Mouse (Mus musculus) lung, embryonic 15.5 days (tissue): ENCODE data around the gene P2ry4. TPM values are rescaled to one million over a fixed set of nuclear protein-coding genes. Genes with fewer than 3 reads are reported as not detected.

Experiments used
- ATAC-seq: fragments of 200-750 bp; cut with Nextera tagmentation; 2 replicates; pipeline ENCODE4 v1.8.0; 2017; ENCODE audit warnings: moderate number of reproducible peaks, borderline replicate concordance; ENCODE audit not compliant: low FRiP score, low TSS enrichment; ENCODE audit errors: extremely low read depth
- H3K27ac ChIP-seq: fragments of 300-500 bp; sonication (generic); 2 replicates; pipeline ENCODE4 v1.5.1; 2015; ENCODE audit warnings: moderate library complexity, mild to moderate bottlenecking, inconsistent platforms
- H3K27me3 ChIP-seq: fragments of 300-500 bp; sonication (generic); 2 replicates; pipeline ENCODE4 v1.6.1; 2015; ENCODE audit warnings: inconsistent platforms
- H3K36me3 ChIP-seq: fragments of 300-500 bp; sonication (generic); 2 replicates; pipeline ENCODE4 v1.6.1; 2015; ENCODE audit warnings: inconsistent platforms
- H3K4me1 ChIP-seq: fragments of 300-500 bp; sonication (generic); 2 replicates; pipeline ENCODE4 v1.6.1; 2015; ENCODE audit warnings: inconsistent platforms
- H3K4me2 ChIP-seq: fragments of 300-500 bp; sonication (generic); 2 replicates; pipeline ENCODE4 v1.6.1; 2015; ENCODE audit warnings: inconsistent platforms, mild to moderate bottlenecking, moderate library complexity
- H3K4me3 ChIP-seq: fragments of 300-500 bp; sonication (generic); 2 replicates; pipeline ENCODE4 v1.5.1; 2015; ENCODE audit warnings: mild to moderate bottlenecking, inconsistent platforms
- H3K9ac ChIP-seq: fragments of 300-500 bp; sonication (generic); 2 replicates; pipeline ENCODE4 v1.6.1; 2015; ENCODE audit warnings: inconsistent platforms
- H3K9me3 ChIP-seq: fragments of 300-500 bp; sonication (generic); 2 replicates; pipeline ENCODE4 v1.6.1; 2016; ENCODE audit warnings: inconsistent platforms
- WGBS: fragments of 180-500 bp; shearing (Covaris S2); methylation state at CpG from one replicate; pipeline ENCODE4 v1.1.7; 2015; 5-methylcytosine and 5-hydroxymethylcytosine counted together
- polyA plus RNA-seq: library from polyadenylated mRNA; unstranded; fragments of >200 nt; fragmentation: Nextera tagmentation; extraction: Ambion mirVana; gene quantifications from 2 replicates; pipeline ENCODE4 v1.2.1, GENCODE M21; 2015

Gene P2ry4
- polyA plus RNA-seq, 1 experiment from 2014 or later: not detected

DNA sequence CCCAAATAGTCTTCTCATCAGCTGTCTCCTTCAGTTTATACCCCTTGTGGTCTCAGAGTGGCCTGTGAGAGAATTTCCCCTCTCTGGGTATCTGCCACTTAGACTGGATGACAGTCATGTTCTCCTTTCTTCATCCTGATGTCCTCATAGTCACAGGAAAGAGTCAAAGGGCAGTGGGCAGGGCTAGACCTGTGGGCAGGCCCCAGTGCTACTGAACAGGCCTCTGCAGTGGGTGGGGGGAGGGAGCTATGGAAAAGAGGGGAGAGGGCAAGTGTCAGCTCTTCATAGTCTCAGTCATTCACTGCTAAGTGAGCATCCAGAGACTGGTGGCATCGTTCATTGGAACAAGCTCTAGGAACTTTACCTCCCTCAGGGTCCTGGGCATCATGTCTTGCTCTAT lies 22.7 kb downstream of the P2ry4 start, which contains the start of gene Awat1:
Gene Awat1, plus strand, starts transcription at position 301 of the 400 bp plus-strand sequence.
- no peak within 1 kb of the TSS for H3K27ac ChIP-seq
- ATAC-seq: no peak
- no peaks in the 10 kb centered on the region for H3K4me1 ChIP-seq
- H3K9me3 ChIP-seq: no peaks in the 10 kb centered on the region
- H3K4me3 ChIP-seq: no peak within 1 kb of the TSS
- H3K9ac ChIP-seq: no peak within 1 kb of the TSS
- no peaks in the 10 kb centered on the region for H3K36me3 ChIP-seq
- H3K4me2 ChIP-seq: no peak within 1 kb of the TSS
- 76% methylated on average over 1 of the region's 1 CpGs for WGBS
- H3K27me3 ChIP-seq: no peaks in the 10 kb centered on the region

DNA sequence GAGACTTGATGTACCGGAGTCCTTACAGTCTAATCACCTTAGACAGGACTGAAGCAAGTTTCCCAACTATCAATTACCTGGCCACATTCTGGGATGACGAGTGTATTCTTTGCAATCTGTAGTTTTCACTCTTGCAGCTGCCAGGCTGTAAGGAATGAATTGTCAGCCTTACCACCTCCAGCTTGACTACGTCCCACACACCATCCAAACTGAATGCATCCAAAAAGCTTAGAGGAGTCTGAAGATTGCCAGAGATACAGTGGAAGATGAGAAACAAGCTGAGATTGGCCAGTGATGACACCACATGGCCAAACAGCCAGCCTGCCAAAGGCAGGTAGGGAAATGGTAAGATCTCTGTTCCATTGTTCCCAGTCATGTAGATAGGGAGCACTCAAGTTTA lies 29.0 kb downstream of the P2ry4 start:
- Histone ChIP-seq H3K36me3 (no peaks in the 10 kb centered on the region), H3K9ac (no peak overlapping the region), H3K4me1 (no peaks in the 10 kb centered on the region), H3K27ac (no peak overlapping the region), H3K27me3 (no peaks in the 10 kb centered on the region), H3K9me3 (no peaks in the 10 kb centered on the region), H3K4me2 (no peak overlapping the region), H3K4me3 (no peak overlapping the region)
- 64% methylated on average over 3 of the region's 3 CpGs for WGBS
- ATAC-seq: no peak

GRCm38 (mm10) chrX:100556026-100556425 lies 38.6 kb downstream of the P2ry4 start:
- no peak overlapping the region for H3K4me3 ChIP-seq
- no peaks in the 10 kb centered on the region for H3K9me3 ChIP-seq
- H3K4me1 ChIP-seq: no peaks in the 10 kb centered on the region
- no peak for ATAC-seq
- H3K9ac ChIP-seq: no peak overlapping the region
- H3K4me2 ChIP-seq: no peak overlapping the region
- H3K27ac ChIP-seq: no peak overlapping the region
- 61% methylated on average over 3 of the region's 3 CpGs for WGBS
- no peaks in the 10 kb centered on the region for H3K36me3 ChIP-seq
- no peaks in the 10 kb centered on the region for H3K27me3 ChIP-seq

Other genes with a start within 250 kb of the P2ry4 start
- gene Otud6a, start 165.9 kb downstream of the P2ry4 start, polyA plus RNA-seq: not detected in 2 replicates
- 0.69 and 0.72 TPM in 2 replicates for gene Awat2, start 152.2 kb downstream of the P2ry4 start, polyA plus RNA-seq
- 35.4 and 37.6 TPM in 2 replicates for gene Igbp1, start 100.6 kb downstream of the P2ry4 start, polyA plus RNA-seq
- not detected in 2 replicates for gene Dgat2l6, start 70.0 kb downstream of the P2ry4 start, polyA plus RNA-seq
- gene Awat1, start 22.6 kb downstream of the P2ry4 start, polyA plus RNA-seq: not detected in 2 replicates
- gene Arr3, start 10.6 kb upstream of the P2ry4 start, polyA plus RNA-seq: not detected in 2 replicates
- gene Kif4, start 30.9 kb upstream of the P2ry4 start, polyA plus RNA-seq: 33.6 TPM in 2 replicates
- 103 and 107 TPM in 2 replicates for gene Pdzd11, start 31.7 kb upstream of the P2ry4 start, polyA plus RNA-seq
- 0.29 and 0.44 TPM in 2 replicates for gene Gdpd2, start 135.0 kb upstream of the P2ry4 start, polyA plus RNA-seq
- 2.7 and 4.0 TPM in 2 replicates for gene Dlg3, start 172.9 kb upstream of the P2ry4 start, polyA plus RNA-seq